Mouse (Mus musculus): Measurements from ENCODE around the gene 2310007B03Rik. TPM values are rescaled to one million over a fixed set of nuclear protein-coding genes. Genes with fewer than 3 reads are reported as not detected.

2310007B03Rik gene
- total RNA-seq, 2 experiments from 2014 or later: not detected

- H3K27ac ChIP-seq: no peak overlapping the region
- intact Hi-C loops (cut with DNase I): no loop called here
- no peak for DNase-seq
- H3K4me3 ChIP-seq: no peak overlapping the region
- no peak for TF ChIP-seq CTCF (IDR thresholded peaks at IDR 0.05)
Measured at GRCm38 (mm10) chr1:93150907-93151661, 9.7 kb downstream of the 2310007B03Rik start.

GRCm38 (mm10) chr1:93144176-93144575 is 16.6 kb downstream of the 2310007B03Rik start:
- Histone ChIP-seq H3K27ac (no peak overlapping the region), H3K4me3 (no peak overlapping the region)
- TF ChIP-seq CTCF (IDR thresholded peaks at IDR 0.05): no peak
- intact Hi-C loops (cut with DNase I): no loop called here
- no peak for DNase-seq

- H3K4me3 ChIP-seq: no peak overlapping the region
- intact Hi-C loops (cut with DNase I): no loop called here
- no peak for DNase-seq
- no peak for TF ChIP-seq CTCF (IDR thresholded peaks at IDR 0.05)
- H3K27ac ChIP-seq: no peak overlapping the region
Measured at GRCm38 (mm10) chr1:93142871-93143270, 17.9 kb downstream of the 2310007B03Rik start.

- Histone ChIP-seq H3K4me3 (no peak overlapping the region), H3K27ac (no peak overlapping the region)
- intact Hi-C loops (cut with DNase I): no loop called here
- no peak for DNase-seq
- TF ChIP-seq CTCF (IDR thresholded peaks at IDR 0.05): no peak
Measured at GRCm38 (mm10) chr1:93139713-93140112, 21.0 kb downstream of the 2310007B03Rik start.

- intact Hi-C loops (cut with DNase I): no loop called here
- Histone ChIP-seq H3K4me3 (no peak overlapping the region), H3K27ac (no peak overlapping the region)
- no peak for TF ChIP-seq CTCF (IDR thresholded peaks at IDR 0.05)
- no peak for DNase-seq
Measured at GRCm38 (mm10) chr1:93138534-93138933, 22.2 kb downstream of the 2310007B03Rik start.

- H3K4me3 ChIP-seq: no peak within 1 kb of the TSS
- no peak within 1 kb of the TSS for H3K27ac ChIP-seq
- DNase-seq: no peak
- intact Hi-C loops (cut with DNase I): no loop called here
- TF ChIP-seq CTCF (IDR thresholded peaks at IDR 0.05): no peak
Measured at GRCm38 (mm10) chr1:93135036-93135526, 25.7 kb downstream of the 2310007B03Rik start, which contains the start of gene Agxt. TSS of gene Agxt (plus strand) at chr1:93135240.

GRCm38 (mm10) chr1:93132676-93133075 is 28.1 kb downstream of the 2310007B03Rik start:
- Histone ChIP-seq H3K4me3 (no peak overlapping the region), H3K27ac (no peak overlapping the region)
- intact Hi-C loops (cut with DNase I): no loop called here
- DNase-seq: no peak
- no peak for TF ChIP-seq CTCF (IDR thresholded peaks at IDR 0.05)

- Histone ChIP-seq H3K27ac (no peak overlapping the region), H3K4me3 (no peak overlapping the region)
- intact Hi-C loops (cut with DNase I): no loop called here
- no peak for TF ChIP-seq CTCF (IDR thresholded peaks at IDR 0.05)
- no peak for DNase-seq
Measured at GRCm38 (mm10) chr1:93130242-93130983, 30.3 kb downstream of the 2310007B03Rik start.

GRCm38 (mm10) chr1:93128710-93129349 is 31.9 kb downstream of the 2310007B03Rik start:
- peak; percentile 57 for DNase-seq
- intact Hi-C loops (cut with DNase I): no loop called here
- TF ChIP-seq CTCF (IDR thresholded peaks at IDR 0.05): peak; percentile 61

GRCm38 (mm10) chr1:93128209-93128608 is 32.5 kb downstream of the 2310007B03Rik start:
- Histone ChIP-seq H3K27ac (no peak overlapping the region), H3K4me3 (no peak overlapping the region)
- intact Hi-C loops (cut with DNase I): no loop called here
- no peak for DNase-seq
- no peak for TF ChIP-seq CTCF (IDR thresholded peaks at IDR 0.05)

More at GRCm38 (mm10) chr1:93128710-93129349, 31.9 kb downstream of the 2310007B03Rik start:
- H3K27ac ChIP-seq: no peak overlapping the region
- no peak overlapping the region for H3K4me3 ChIP-seq

GRCm38 (mm10) chr1:93125256-93125655 is 35.5 kb downstream of the 2310007B03Rik start:
- intact Hi-C loops (cut with DNase I): no loop called here
- peak; percentile 11; the same call in 1 of the 2 replicates for TF ChIP-seq CTCF (IDR thresholded peaks at IDR 0.05)
- DNase-seq: no peak

GRCm38 (mm10) chr1:93124066-93124465 is 36.7 kb downstream of the 2310007B03Rik start:
- TF ChIP-seq CTCF (IDR thresholded peaks at IDR 0.05): no peak
- intact Hi-C loops (cut with DNase I): no loop called here
- H3K27ac ChIP-seq: no peak overlapping the region
- DNase-seq: no peak
- H3K4me3 ChIP-seq: no peak overlapping the region

More at GRCm38 (mm10) chr1:93125256-93125655, 35.5 kb downstream of the 2310007B03Rik start:
- no peak overlapping the region for H3K4me3 ChIP-seq
- no peak overlapping the region for H3K27ac ChIP-seq
